Comparison of ENCODE assay signal across 9 mouse cellular contexts in the genomic region with DNA sequence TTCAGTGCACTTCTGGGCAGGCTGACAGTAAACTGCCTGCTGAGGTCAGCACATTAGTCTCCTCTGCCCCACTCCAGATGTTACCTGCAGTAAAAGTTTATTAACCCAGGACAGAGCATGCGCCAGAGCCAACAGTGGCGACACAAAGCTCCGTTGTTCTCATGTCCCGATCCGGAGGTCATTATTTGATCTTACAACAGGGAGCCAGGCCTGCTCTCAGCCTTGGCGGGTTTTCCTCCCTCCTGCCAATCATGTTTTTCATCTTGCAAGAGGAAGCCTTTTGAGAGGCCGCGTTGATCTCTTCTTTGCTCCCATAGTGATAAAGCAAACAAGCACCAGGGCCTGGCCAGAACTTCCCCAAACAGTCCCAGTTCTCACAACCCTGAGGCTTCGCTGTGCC.
A peak's percentile ranks its signal among the peaks of the same experiment; 100 is the strongest.
DNase-seq lines count a peak whose midpoint lies in the region; ATAC-seq and TF ChIP-seq lines count a peak whose summit lies in the region.
"Had no signal": no experiment of that assay in that cellular context is flagged by ENCODE, and none has a peak within 500 bp of the region (broad histone marks: within the 10 kb centered on the region; RNA-seq: fewer than 3 reads in every experiment).

No protein-coding gene starts in this region.

- no peak overlapping the region for H3K9ac ChIP-seq in heart, embryonic 11.5 days (ENCODE audit: low read depth, low read length)
- H3K9ac ChIP-seq in ES-E14 (ENCODE audit: insufficient read depth, low read depth, low read length, poor library complexity, severe bottlenecking) = no peak overlapping the region
- no peak overlapping the region for H3K9ac ChIP-seq in intestine, embryonic 15.5 days
- H3K9ac ChIP-seq in neural tube, embryonic 11.5 days (ENCODE audit: low read length) = no peak overlapping the region

- no peaks in the 10 kb centered on the region for H3K4me1 ChIP-seq in heart, embryonic 11.5 days (ENCODE audit: control insufficient read depth, insufficient read depth, low read length)
- no peaks in the 10 kb centered on the region for H3K4me1 ChIP-seq in ES-E14 (ENCODE audit: control insufficient read depth in 2 of 2, insufficient read depth in 2 of 2, low read length in 2 of 2, poor library complexity in 1 of 2)
- no peaks in the 10 kb centered on the region; the same call in 1 of the 2 replicates for H3K4me1 ChIP-seq in intestine, embryonic 15.5 days (replicated peaks)
- H3K4me1 ChIP-seq in neural tube, embryonic 11.5 days (ENCODE audit: control insufficient read depth, insufficient read depth, low read length) = no peaks in the 10 kb centered on the region

- H3K4me3 ChIP-seq in heart, embryonic 11.5 days (ENCODE audit: low read depth, low read length) = no peak overlapping the region
- no peak overlapping the region for H3K4me3 ChIP-seq in ES-E14 (ENCODE audit: insufficient read depth in 1 of 2, low read depth in 1 of 2, low read length in 2 of 2, poor library complexity in 1 of 2, severe bottlenecking in 1 of 2)
- no peak overlapping the region for H3K4me3 ChIP-seq in intestine, embryonic 15.5 days (replicated peaks)
- no peak overlapping the region for H3K4me3 ChIP-seq in neural tube, embryonic 11.5 days (ENCODE audit: low read depth, low read length)
- H3K4me3 ChIP-seq: erythroblast, embryonic 14.5 days had no signal

- DNase-seq in heart, adult 11 months = peak; percentile 95
- no peak for DNase-seq in ES-E14 (ENCODE audit: low read depth, low spot score)
- DNase-seq in embryo, embryonic 11.5 days (ENCODE audit: low read depth, low spot score) = peak; percentile 57
- peak; percentile 58 for DNase-seq in neural tube, embryonic 11.5 days (ENCODE audit: low spot score)
- no peak for DNase-seq in adrenal gland, adult 8-10 months
- no peak for DNase-seq in adrenal gland, postnatal 25 days

- H3K27me3 ChIP-seq in heart, embryonic 11.5 days (ENCODE audit: control insufficient read depth, insufficient read depth, low read length) = no peaks in the 10 kb centered on the region
- H3K27me3 ChIP-seq in intestine, embryonic 15.5 days (replicated peaks) = no peaks in the 10 kb centered on the region
- H3K27me3 ChIP-seq in neural tube, embryonic 11.5 days (ENCODE audit: control insufficient read depth, insufficient read depth, low read length) = no peaks in the 10 kb centered on the region

- no peak overlapping the region for H3K27ac ChIP-seq in heart, embryonic 11.5 days (ENCODE audit: low read depth, low read length)
- H3K27ac ChIP-seq in ES-E14 (ENCODE audit: insufficient read depth, low read depth, low read length, poor library complexity, severe bottlenecking) = no peak overlapping the region
- H3K27ac ChIP-seq in intestine, embryonic 15.5 days = no peak overlapping the region
- H3K27ac ChIP-seq in neural tube, embryonic 11.5 days (ENCODE audit: low read depth, low read length) = no peak overlapping the region

- H3K36me3 ChIP-seq in heart, embryonic 11.5 days (ENCODE audit: control insufficient read depth, insufficient read depth, low read length) = no peaks in the 10 kb centered on the region
- no peaks in the 10 kb centered on the region for H3K36me3 ChIP-seq in ES-E14 (ENCODE audit: control insufficient read depth, insufficient read depth, low read length, poor library complexity, severe bottlenecking)
- no peaks in the 10 kb centered on the region for H3K36me3 ChIP-seq in intestine, embryonic 15.5 days
- no peaks in the 10 kb centered on the region for H3K36me3 ChIP-seq in neural tube, embryonic 11.5 days (ENCODE audit: control insufficient read depth, insufficient read depth, low read length)

- H3K9me3 ChIP-seq in heart, embryonic 11.5 days (replicated peaks; ENCODE audit: control insufficient read depth, low read length) = no peaks in the 10 kb centered on the region
- H3K9me3 ChIP-seq in ES-E14 (ENCODE audit: control insufficient read depth, insufficient read depth, low read depth, low read length) = no peaks in the 10 kb centered on the region
- no peaks in the 10 kb centered on the region for H3K9me3 ChIP-seq in intestine, embryonic 15.5 days
- no peaks in the 10 kb centered on the region for H3K9me3 ChIP-seq in neural tube, embryonic 11.5 days (ENCODE audit: control insufficient read depth, low read length)

- no peak overlapping the region for H3K4me2 ChIP-seq in heart, embryonic 11.5 days
- peak overlapping the region; percentile 22; the same call in 1 of the 2 replicates for H3K4me2 ChIP-seq in intestine, embryonic 15.5 days (replicated peaks)
- no peak overlapping the region for H3K4me2 ChIP-seq in neural tube, embryonic 11.5 days (ENCODE audit: low read depth)

- ATAC-seq in heart, embryonic 11.5 days (replicated peaks; ENCODE audit: insufficient number of reproducible peaks, low FRiP score, low TSS enrichment) = no peak
- peak; percentile 93 for ATAC-seq in intestine, embryonic 15.5 days
- ATAC-seq in neural tube, embryonic 11.5 days (ENCODE audit: insufficient read depth, low FRiP score, low TSS enrichment) = no peak

- in situ Hi-C loops in ES-E14 (cut with MboI; ENCODE audit: low sequenced_read_pairs in 2 of 2, unreplicated experiment in 2 of 2) = no loop called here

- 60% methylated on average over 9 of the region's 9 CpGs for WGBS in heart, embryonic 11.5 days (ENCODE audit: insufficient replicate concordance)
- WGBS in intestine, embryonic 15.5 days = 22% methylated on average over 9 of the region's 9 CpGs
- 39% methylated on average over 9 of the region's 9 CpGs for WGBS in neural tube, embryonic 11.5 days

TF ChIP-seq in ES-E14, 5 proteins besides CTCF, POLR2A, EP300 and RAD21:
- TF ChIP-seq CHD2 (IDR thresholded peaks at IDR 0.05; ENCODE audit: low read depth, low read length) = no peak
- TF ChIP-seq MAFK (IDR thresholded peaks at IDR 0.05; ENCODE audit: insufficient read depth, low read depth, low read length) = 0 out of 2 replicates have a peak, but pooled peaks have one; percentile 23

Comparison
In these comparisons a context has a peak if more than half of its experiments do, and no peak if none do; other contexts are left out.
1. DNase-seq: peak in heart, adult 11 months (single experiment), embryo, embryonic 11.5 days (single experiment) and neural tube, embryonic 11.5 days (single experiment); none in ES-E14 (single experiment), adrenal gland, adult 8-10 months (single experiment) and adrenal gland, postnatal 25 days (single experiment).